In genomic region chr12:98430683-98431082, GRCm38 (mm10) we compare ENCODE assay signal across 17 mouse cellular contexts.
"Had no signal": no experiment of that assay in that cellular context is flagged by ENCODE, and none has a peak within 500 bp of the region (broad histone marks: within the 10 kb centered on the region; RNA-seq: fewer than 3 reads in every experiment).

No protein-coding gene starts in this region.

- H3K27me3 ChIP-seq: kidney, embryonic 15.5 days; limb, embryonic 12.5 days; liver, embryonic 13.5 days; lung, embryonic 15.5 days; megakaryocyte, embryonic 14.5 days; midbrain, embryonic 13.5 days; stomach, embryonic 15.5 days had no signal

- H3K9me3 ChIP-seq: kidney, embryonic 15.5 days; limb, embryonic 12.5 days; lung, embryonic 15.5 days; midbrain, embryonic 13.5 days; stomach, embryonic 15.5 days had no signal

- DNase-seq: kidney, adult 2 months; kidney, postnatal 14 days; liver; liver, embryonic 13.5 days; liver, postnatal 0 days; lung, postnatal 14 days; retina, postnatal 1 day; thymus, adult 2 months; thymus, postnatal 25 days had no signal

- H3K4me1 ChIP-seq: kidney, embryonic 15.5 days; limb, embryonic 12.5 days; liver, embryonic 13.5 days; lung, embryonic 15.5 days; megakaryocyte, embryonic 14.5 days; midbrain, embryonic 13.5 days; stomach, embryonic 15.5 days had no signal

- ATAC-seq: intestine, embryonic 16.5 days; liver, postnatal 0 days; midbrain, embryonic 13.5 days had no signal

- H3K4me3 ChIP-seq: kidney, embryonic 15.5 days; limb, embryonic 12.5 days; liver, embryonic 13.5 days; lung, embryonic 15.5 days; megakaryocyte, embryonic 14.5 days; midbrain, embryonic 13.5 days; stomach, embryonic 15.5 days had no signal

- H3K9ac ChIP-seq: kidney, embryonic 15.5 days; limb, embryonic 12.5 days; liver, embryonic 13.5 days; liver, postnatal 0 days; lung, embryonic 15.5 days; midbrain, embryonic 13.5 days; stomach, embryonic 15.5 days had no signal

- H3K27ac ChIP-seq: kidney, embryonic 15.5 days; limb, embryonic 12.5 days; liver, embryonic 13.5 days; lung, embryonic 15.5 days; macrophage; midbrain, embryonic 13.5 days; stomach, embryonic 15.5 days had no signal

- H3K36me3 ChIP-seq: kidney, embryonic 15.5 days; limb, embryonic 12.5 days; liver, embryonic 13.5 days; lung, embryonic 15.5 days; stomach, embryonic 15.5 days had no signal

- H3K4me2 ChIP-seq: kidney, embryonic 15.5 days; limb, embryonic 12.5 days; liver, embryonic 13.5 days; lung, embryonic 15.5 days; midbrain, embryonic 13.5 days; stomach, embryonic 15.5 days had no signal
